Mouse (Mus musculus): ENCODE data around the gene Dusp19.

Gene Dusp19

GRCm38 (mm10) chr2:80616854-80617737, at the start of gene Dusp19, which contains the start of gene Nup35:
Gene Dusp19, plus strand, starts transcription at chr2:80617045.
Gene Nup35, plus strand, starts transcription at chr2:80617236.
- DNase-seq: peak; percentile 98

- DNase-seq: no peak
Measured at GRCm38 (mm10) chr2:80567411-80567810, 49.4 kb upstream of the Dusp19 start.

- DNase-seq: no peak
Measured at GRCm38 (mm10) chr2:80570656-80571055, 46.2 kb upstream of the Dusp19 start.

- no peak for DNase-seq
Measured at GRCm38 (mm10) chr2:80577286-80577685, 39.6 kb upstream of the Dusp19 start.

GRCm38 (mm10) chr2:80579253-80579891, 37.5 kb upstream of the Dusp19 start:
- DNase-seq: no peak

GRCm38 (mm10) chr2:80580311-80580961, 36.4 kb upstream of the Dusp19 start:
- DNase-seq: peak; percentile 36

GRCm38 (mm10) chr2:80581043-80581711, 35.7 kb upstream of the Dusp19 start, which contains the start of gene Nckap1:
Gene Nckap1, minus strand, starts transcription at chr2:80581380.
- peak; percentile 90 for DNase-seq

- DNase-seq: no peak
Measured at GRCm38 (mm10) chr2:80582356-80582755, 34.5 kb upstream of the Dusp19 start.

GRCm38 (mm10) chr2:80594215-80594918, 22.5 kb upstream of the Dusp19 start:
- no peak for DNase-seq

- no peak for DNase-seq
Measured at GRCm38 (mm10) chr2:80596960-80597359, 19.9 kb upstream of the Dusp19 start.

- no peak for DNase-seq
Measured at GRCm38 (mm10) chr2:80599850-80600249, 17.0 kb upstream of the Dusp19 start.

- no peak for DNase-seq
Measured at GRCm38 (mm10) chr2:80600611-80601010, 16.2 kb upstream of the Dusp19 start.

- no peak for DNase-seq
Measured at GRCm38 (mm10) chr2:80602756-80603155, 14.1 kb upstream of the Dusp19 start.

GRCm38 (mm10) chr2:80603771-80604426, 12.9 kb upstream of the Dusp19 start:
- DNase-seq: no peak

- no peak for DNase-seq
Measured at GRCm38 (mm10) chr2:80612286-80612685, 4.6 kb upstream of the Dusp19 start.

- no peak for DNase-seq
Measured at GRCm38 (mm10) chr2:80612796-80613195, 4.0 kb upstream of the Dusp19 start.

- no peak for DNase-seq
Measured at GRCm38 (mm10) chr2:80618991-80619390, 2.1 kb downstream of the Dusp19 start.

- no peak for DNase-seq
Measured at GRCm38 (mm10) chr2:80621921-80622320, 5.1 kb downstream of the Dusp19 start.

GRCm38 (mm10) chr2:80624523-80624922, 7.7 kb downstream of the Dusp19 start:
- DNase-seq: no peak

GRCm38 (mm10) chr2:80632336-80633026, 15.6 kb downstream of the Dusp19 start:
- DNase-seq: no peak
